12 mouse cellular contexts compared by ENCODE assay signal in the genomic region with DNA sequence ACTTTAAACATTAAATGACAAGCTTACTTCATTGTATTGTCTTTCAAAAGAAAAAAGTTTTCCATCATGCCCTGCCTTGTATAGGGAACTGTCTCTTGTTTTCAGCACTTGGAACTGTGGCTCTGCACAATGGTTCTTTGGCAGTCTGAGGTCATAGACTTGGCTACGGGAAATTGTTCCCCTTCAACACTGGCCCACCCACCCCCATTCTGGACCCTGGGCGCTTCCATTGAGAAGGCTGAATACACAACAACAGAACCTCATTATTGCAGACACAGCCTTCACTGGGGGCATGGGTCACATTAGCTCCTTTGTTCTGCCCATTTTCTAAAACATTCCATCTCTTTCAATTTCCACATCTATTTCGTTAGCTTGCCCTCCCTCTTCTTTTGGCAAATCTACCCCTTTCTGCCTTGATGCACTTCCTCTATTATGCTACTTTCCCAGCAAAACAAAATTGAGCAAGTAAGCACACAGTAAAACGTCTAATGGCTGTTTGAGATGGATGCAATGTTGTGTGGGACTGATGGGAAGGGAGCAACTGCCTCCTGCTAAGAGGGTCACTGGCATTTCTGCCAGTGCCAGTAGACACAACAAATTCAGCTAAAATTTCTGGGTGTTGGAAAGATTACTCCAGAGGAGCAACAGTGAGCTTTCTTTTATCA.
DNase-seq lines count a peak whose midpoint lies in the region; ATAC-seq and TF ChIP-seq lines count a peak whose summit lies in the region.
"Had no signal": no experiment of that assay in that cellular context is flagged by ENCODE, and none has a peak within 500 bp of the region (broad histone marks: within the 10 kb centered on the region; RNA-seq: fewer than 3 reads in every experiment).

No protein-coding gene starts in this region.

- no peak overlapping the region for H3K9ac ChIP-seq in embryonic facial prominence, embryonic 14.5 days (ENCODE audit: low read depth, low read length)
- H3K9ac ChIP-seq in neural tube, embryonic 12.5 days, result no peak overlapping the region
- H3K9ac ChIP-seq in heart, adult 2 months (ENCODE audit: low read depth, low read length), result no peak overlapping the region
- H3K9ac ChIP-seq: heart, embryonic 15.5 days; liver, embryonic 12.5 days had no signal

- H3K36me3 ChIP-seq in embryonic facial prominence, embryonic 14.5 days (ENCODE audit: control insufficient read depth, insufficient read depth, low read length), result no peaks in the 10 kb centered on the region
- no peaks in the 10 kb centered on the region for H3K36me3 ChIP-seq in neural tube, embryonic 12.5 days
- no peaks in the 10 kb centered on the region for H3K36me3 ChIP-seq in heart, adult 2 months (ENCODE audit: control insufficient read depth, insufficient read depth, low read length)
- H3K36me3 ChIP-seq: heart, embryonic 15.5 days; liver, embryonic 12.5 days had no signal

- H3K4me3 ChIP-seq in embryonic facial prominence, embryonic 14.5 days (ENCODE audit: low read depth, low read length), result no peak overlapping the region
- no peak overlapping the region for H3K4me3 ChIP-seq in layer of hippocampus, adult 2 months
- no peak overlapping the region for H3K4me3 ChIP-seq in neural tube, embryonic 12.5 days
- no peak overlapping the region for H3K4me3 ChIP-seq in heart, adult 2 months
- H3K4me3 ChIP-seq: heart, embryonic 15.5 days; liver, embryonic 12.5 days had no signal

- no peaks in the 10 kb centered on the region for H3K79me2 ChIP-seq in heart, adult 2 months (replicated peaks; ENCODE audit: control insufficient read depth, insufficient read depth, low read length)

- H3K9me3 ChIP-seq in embryonic facial prominence, embryonic 14.5 days (ENCODE audit: control insufficient read depth, low read length), result no peaks in the 10 kb centered on the region
- no peaks in the 10 kb centered on the region for H3K9me3 ChIP-seq in neural tube, embryonic 12.5 days
- H3K9me3 ChIP-seq: heart, embryonic 15.5 days; liver, embryonic 12.5 days had no signal

- no peak for TF ChIP-seq CTCF in layer of hippocampus, adult 2 months (conservative IDR thresholded peaks at IDR 0.05)
- no peak for TF ChIP-seq CTCF in heart, adult 2 months (IDR thresholded peaks at IDR 0.05)

- no peak for TF ChIP-seq EP300 in heart, adult 2 months (IDR thresholded peaks at IDR 0.05; ENCODE audit: insufficient read depth, low read depth, low read length)

- H3K4me1 ChIP-seq in embryonic facial prominence, embryonic 14.5 days (ENCODE audit: control insufficient read depth, insufficient read depth, low read length), result peaks cover 7% of the 10 kb centered on the region
- H3K4me1 ChIP-seq in neural tube, embryonic 12.5 days, result peaks cover 9% of the 10 kb centered on the region
- peaks cover 1% of the 10 kb centered on the region for H3K4me1 ChIP-seq in heart, adult 2 months (ENCODE audit: control insufficient read depth, insufficient read depth, low read length)
- H3K4me1 ChIP-seq: liver, embryonic 12.5 days had no signal

- H3K27me3 ChIP-seq in embryonic facial prominence, embryonic 14.5 days (replicated peaks; ENCODE audit: control insufficient read depth, insufficient read depth, low read length), result no peaks in the 10 kb centered on the region
- H3K27me3 ChIP-seq in neural tube, embryonic 12.5 days (replicated peaks), result no peaks in the 10 kb centered on the region
- no peaks in the 10 kb centered on the region for H3K27me3 ChIP-seq in heart, adult 2 months (ENCODE audit: control insufficient read depth, insufficient read depth, low read length)
- H3K27me3 ChIP-seq: heart, embryonic 15.5 days; liver, embryonic 12.5 days had no signal

- TF ChIP-seq POLR2A in heart, adult 2 months (IDR thresholded peaks at IDR 0.05; ENCODE audit: insufficient read depth, low read depth, low read length), result no peak

- 43% methylated on average over 4 of the region's 4 CpGs for WGBS in embryonic facial prominence, embryonic 14.5 days
- 17% methylated on average over 4 of the region's 4 CpGs for WGBS in neural tube, embryonic 12.5 days
- WGBS in heart, adult 2 months, result 78% methylated on average over 4 of the region's 4 CpGs

- peak; percentile 82; the same call in 1 of the 2 replicates for ATAC-seq in embryonic facial prominence, embryonic 14.5 days (ENCODE audit: low read depth)
- ATAC-seq in neural tube, embryonic 12.5 days (ENCODE audit: low FRiP score, low read depth), result peak; percentile 82
- ATAC-seq: liver, embryonic 12.5 days; Patski had no signal

- intact Hi-C loops in heart, adult 2 months (cut with DNase I), result no loop called here

- H3K27ac ChIP-seq in embryonic facial prominence, embryonic 14.5 days (replicated peaks; ENCODE audit: low read depth, low read length), result no peak overlapping the region
- H3K27ac ChIP-seq in layer of hippocampus, adult 2 months, result peak overlapping the region; percentile 43; the same call in 1 of the 2 replicates
- no peak overlapping the region for H3K27ac ChIP-seq in neural tube, embryonic 12.5 days
- no peak overlapping the region for H3K27ac ChIP-seq in heart, adult 2 months
- H3K27ac ChIP-seq: heart, embryonic 15.5 days; kidney, postnatal 0 days; liver, embryonic 12.5 days had no signal

- H3K4me2 ChIP-seq in embryonic facial prominence, embryonic 14.5 days (ENCODE audit: low read depth, low read length), result no peak overlapping the region
- H3K4me2 ChIP-seq in neural tube, embryonic 12.5 days (replicated peaks), result no peak overlapping the region
- H3K4me2 ChIP-seq: heart, embryonic 15.5 days; liver, embryonic 12.5 days had no signal

- peak; percentile 4 to 13 for DNase-seq in cerebellum, postnatal 10 days
- no peak for DNase-seq in cerebellum, postnatal 14 days
- peak; percentile 40 for DNase-seq in embryonic facial prominence, embryonic 14.5 days (ENCODE audit: low spot score)
- DNase-seq in layer of hippocampus, adult 2 months (ENCODE audit: low spot score in 2 of 2), result peak; percentile 13 to 25
- DNase-seq in spleen, postnatal 36 days (ENCODE audit: low spot score in 2 of 2), result no peak
- no peak for DNase-seq in thymus, adult 18-20 months
- DNase-seq in heart, adult 2 months, result no peak

Comparison
In these comparisons a context has a peak if more than half of its experiments do, and no peak if none do; other contexts are left out.
1. DNase-seq: peak in cerebellum, postnatal 10 days (2 of 2), embryonic facial prominence, embryonic 14.5 days (single experiment) and layer of hippocampus, adult 2 months (2 of 2); none in cerebellum, postnatal 14 days (0 of 2), spleen, postnatal 36 days (0 of 2), thymus, adult 18-20 months (0 of 2) and heart, adult 2 months (0 of 2).